Mouse (Mus musculus): ENCODE measurements around the gene Rrp7a. TPM values are rescaled to one million over a fixed set of nuclear protein-coding genes. Genes with fewer than 3 reads are reported as not detected.

Rrp7a gene
- polyA plus RNA-seq, 1 experiment from 2014 or later = 79.7 TPM

DNA sequence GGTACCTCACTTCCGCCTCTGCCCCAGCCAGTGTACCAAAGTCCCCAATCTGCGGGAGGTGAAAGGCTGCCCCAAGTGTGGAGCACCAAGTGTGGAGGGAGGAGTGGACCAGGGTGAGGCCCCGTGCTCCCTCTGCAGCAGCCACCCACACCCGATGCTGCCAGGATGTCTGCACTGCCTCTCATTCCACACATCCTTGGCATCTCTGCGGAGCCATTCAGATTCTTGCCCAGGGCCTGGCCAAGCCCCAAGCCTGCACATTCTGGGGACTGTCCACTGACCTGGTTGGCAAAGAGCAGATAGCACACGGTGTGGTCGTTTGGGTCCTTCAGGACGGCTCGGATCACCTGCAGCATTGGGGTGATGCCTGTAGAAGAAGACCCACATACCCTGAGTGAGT is 37.2 kb upstream of the Rrp7a start:
- no peak for DNase-seq (ENCODE audit: low spot score)
- H3K4me1 ChIP-seq (replicated peaks; ENCODE audit: control insufficient read depth, insufficient read depth, low read length) = no peaks in the 10 kb centered on the region
- H3K36me3 ChIP-seq (ENCODE audit: control insufficient read depth, insufficient read depth, low read length) = no peaks in the 10 kb centered on the region; the same call in 1 of the 2 replicates
- H3K27ac ChIP-seq (ENCODE audit: low read depth, low read length) = no peak overlapping the region
- no peak for ATAC-seq (replicated peaks; ENCODE audit: low FRiP score)
- H3K27me3 ChIP-seq (ENCODE audit: control insufficient read depth, insufficient read depth, low read length) = no peaks in the 10 kb centered on the region
- no peaks in the 10 kb centered on the region for H3K9me3 ChIP-seq (ENCODE audit: control insufficient read depth, low read length)
- no peak overlapping the region for H3K4me3 ChIP-seq (ENCODE audit: low read depth, low read length)
- 97% methylated on average over 9 of the region's 9 CpGs for WGBS
- H3K4me2 ChIP-seq (ENCODE audit: low read depth, low read length, severe bottlenecking) = no peak overlapping the region
- no peak overlapping the region for H3K9ac ChIP-seq (ENCODE audit: low read length)

- Histone ChIP-seq H3K4me2 (ENCODE audit: low read depth, low read length, severe bottlenecking) (no peak overlapping the region), H3K27ac (ENCODE audit: low read depth, low read length) (no peak overlapping the region), H3K4me1 (replicated peaks; ENCODE audit: control insufficient read depth, insufficient read depth, low read length) (no peaks in the 10 kb centered on the region), H3K36me3 (ENCODE audit: control insufficient read depth, insufficient read depth, low read length) (no peaks in the 10 kb centered on the region; the same call in 1 of the 2 replicates), H3K9me3 (ENCODE audit: control insufficient read depth, low read length) (no peaks in the 10 kb centered on the region), H3K27me3 (ENCODE audit: control insufficient read depth, insufficient read depth, low read length) (no peaks in the 10 kb centered on the region), H3K9ac (ENCODE audit: low read length) (no peak overlapping the region), H3K4me3 (ENCODE audit: low read depth, low read length) (no peak overlapping the region)
- 91% methylated on average over 7 of the region's 7 CpGs for WGBS
- ATAC-seq (replicated peaks; ENCODE audit: low FRiP score) (no peak), DNase-seq (ENCODE audit: low spot score) (no peak)
These were observed 36.1 kb upstream of the Rrp7a start for GRCm38 (mm10) chr15:83158587-83159160.

- H3K9ac ChIP-seq (ENCODE audit: low read length) = no peak overlapping the region
- H3K4me1 ChIP-seq (replicated peaks; ENCODE audit: control insufficient read depth, insufficient read depth, low read length) = no peaks in the 10 kb centered on the region
- WGBS = 100% methylated on average over 6 of the region's 6 CpGs
- no peak for DNase-seq (ENCODE audit: low spot score)
- no peak overlapping the region for H3K4me3 ChIP-seq (ENCODE audit: low read depth, low read length)
- H3K9me3 ChIP-seq (ENCODE audit: control insufficient read depth, low read length) = no peaks in the 10 kb centered on the region
- no peak overlapping the region for H3K4me2 ChIP-seq (ENCODE audit: low read depth, low read length, severe bottlenecking)
- ATAC-seq (replicated peaks; ENCODE audit: low FRiP score) = no peak
- no peaks in the 10 kb centered on the region for H3K27me3 ChIP-seq (ENCODE audit: control insufficient read depth, insufficient read depth, low read length)
- H3K36me3 ChIP-seq (ENCODE audit: control insufficient read depth, insufficient read depth, low read length) = no peaks in the 10 kb centered on the region; the same call in 1 of the 2 replicates
- no peak overlapping the region for H3K27ac ChIP-seq (ENCODE audit: low read depth, low read length)
These were observed 35.1 kb upstream of the Rrp7a start for GRCm38 (mm10) chr15:83157667-83158064.

DNA sequence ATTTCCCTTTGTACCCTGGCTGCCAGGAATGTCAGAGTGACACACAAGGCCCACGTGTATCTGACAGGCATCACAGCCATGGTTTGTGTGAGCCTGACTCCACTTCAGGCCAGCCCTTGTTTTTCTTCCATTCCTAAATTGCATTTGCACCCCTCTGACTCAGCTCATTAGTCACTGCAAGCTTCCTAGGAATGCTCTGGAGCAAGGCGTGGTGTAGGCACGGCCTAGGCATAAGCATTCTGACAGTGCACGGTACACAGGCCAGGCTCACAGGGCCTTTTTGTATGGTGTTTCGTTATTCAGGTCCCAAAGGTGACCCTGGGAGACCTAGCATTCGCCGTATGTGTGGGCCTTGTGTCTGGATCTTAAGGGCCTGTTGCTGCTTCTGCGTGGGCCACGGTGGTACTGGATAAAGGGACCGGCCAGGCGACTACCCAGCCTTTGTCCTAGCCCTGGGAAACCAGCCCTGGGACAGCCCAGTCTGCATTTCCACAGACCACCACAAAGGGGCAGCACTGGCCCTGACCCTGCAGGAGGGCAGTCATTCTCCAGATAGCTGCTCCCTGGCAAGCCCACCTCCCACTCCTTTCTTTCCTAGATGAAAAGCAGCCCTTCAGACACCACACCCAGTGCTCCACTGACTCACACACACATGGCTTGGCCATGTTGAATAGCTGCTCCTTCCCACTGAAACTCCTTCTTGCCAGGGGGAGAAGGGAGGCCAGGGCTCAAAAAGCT is 34.5 kb upstream of the Rrp7a start:
- no peak overlapping the region for H3K4me3 ChIP-seq (ENCODE audit: low read depth, low read length)
- DNase-seq (ENCODE audit: low spot score) = peak; percentile 81
- H3K4me2 ChIP-seq (ENCODE audit: low read depth, low read length, severe bottlenecking) = no peak overlapping the region
- ATAC-seq (replicated peaks; ENCODE audit: low FRiP score) = no peak
- no peak overlapping the region for H3K27ac ChIP-seq (ENCODE audit: low read depth, low read length)
- H3K4me1 ChIP-seq (replicated peaks; ENCODE audit: control insufficient read depth, insufficient read depth, low read length) = no peaks in the 10 kb centered on the region
- no peak overlapping the region for H3K9ac ChIP-seq (ENCODE audit: low read length)
- H3K9me3 ChIP-seq (ENCODE audit: control insufficient read depth, low read length) = no peaks in the 10 kb centered on the region
- no peaks in the 10 kb centered on the region for H3K27me3 ChIP-seq (ENCODE audit: control insufficient read depth, insufficient read depth, low read length)
- H3K36me3 ChIP-seq (ENCODE audit: control insufficient read depth, insufficient read depth, low read length) = no peaks in the 10 kb centered on the region; the same call in 1 of the 2 replicates
- WGBS = 70% methylated on average over 11 of the region's 11 CpGs

DNA sequence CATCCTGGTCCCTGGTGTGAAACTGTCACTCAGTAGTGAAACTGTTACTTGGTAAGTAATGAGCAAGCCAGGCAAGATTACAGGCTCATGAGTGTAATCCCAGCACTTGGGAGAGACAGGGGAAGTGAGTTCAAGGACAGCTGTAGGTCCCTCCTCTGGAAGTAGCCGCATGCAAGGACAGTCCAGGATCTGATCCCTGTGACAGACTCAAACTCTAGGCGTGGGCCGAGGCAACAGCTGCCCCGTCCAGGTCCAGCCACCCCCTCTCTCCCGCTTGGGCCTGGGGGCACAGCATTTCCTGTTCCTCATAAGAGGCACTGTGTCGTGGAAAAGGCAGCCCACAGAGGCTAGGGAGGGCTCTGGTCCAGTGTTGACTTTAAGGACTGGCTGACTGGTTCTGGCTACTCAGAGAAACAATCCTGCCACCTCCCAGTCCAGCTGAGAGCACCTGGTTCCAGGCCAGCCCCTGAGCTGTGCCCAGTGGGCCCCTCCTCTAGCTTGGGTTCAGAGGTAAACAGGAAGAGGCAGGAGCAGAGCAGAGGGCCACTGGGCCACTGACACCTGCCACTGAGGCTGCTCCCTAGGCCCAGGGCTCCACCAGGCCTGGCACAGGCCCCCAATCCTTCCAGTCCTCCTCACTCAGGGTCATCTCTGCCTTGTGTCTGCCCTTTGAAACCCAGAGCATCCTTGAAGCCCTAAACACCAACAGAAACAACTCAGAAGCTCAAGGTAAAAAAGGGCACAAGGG is 33.2 kb upstream of the Rrp7a start:
- DNase-seq (ENCODE audit: low spot score) (no peak), ATAC-seq (replicated peaks; ENCODE audit: low FRiP score) (no peak)
- Histone ChIP-seq H3K9me3 (ENCODE audit: control insufficient read depth, low read length) (no peaks in the 10 kb centered on the region), H3K36me3 (ENCODE audit: control insufficient read depth, insufficient read depth, low read length) (no peaks in the 10 kb centered on the region; the same call in 1 of the 2 replicates), H3K4me2 (ENCODE audit: low read depth, low read length, severe bottlenecking) (no peak overlapping the region), H3K27ac (ENCODE audit: low read depth, low read length) (no peak overlapping the region), H3K4me3 (ENCODE audit: low read depth, low read length) (no peak overlapping the region), H3K27me3 (ENCODE audit: control insufficient read depth, insufficient read depth, low read length) (no peaks in the 10 kb centered on the region), H3K4me1 (replicated peaks; ENCODE audit: control insufficient read depth, insufficient read depth, low read length) (no peaks in the 10 kb centered on the region), H3K9ac (ENCODE audit: low read length) (no peak overlapping the region)
- WGBS = 83% methylated on average over 6 of the region's 6 CpGs

- H3K9me3 ChIP-seq (ENCODE audit: control insufficient read depth, low read length) = no peaks in the 10 kb centered on the region
- no peaks in the 10 kb centered on the region for H3K27me3 ChIP-seq (ENCODE audit: control insufficient read depth, insufficient read depth, low read length)
- no peak overlapping the region; the same call in 1 of the 2 replicates for H3K9ac ChIP-seq (ENCODE audit: low read length)
- no peak overlapping the region for H3K4me2 ChIP-seq (ENCODE audit: low read depth, low read length, severe bottlenecking)
- H3K4me3 ChIP-seq (ENCODE audit: low read depth, low read length) = no peak overlapping the region
- no peaks in the 10 kb centered on the region; the same call in 1 of the 2 replicates for H3K36me3 ChIP-seq (ENCODE audit: control insufficient read depth, insufficient read depth, low read length)
- no peak for ATAC-seq (replicated peaks; ENCODE audit: low FRiP score)
- no peaks in the 10 kb centered on the region for H3K4me1 ChIP-seq (replicated peaks; ENCODE audit: control insufficient read depth, insufficient read depth, low read length)
- no peak overlapping the region for H3K27ac ChIP-seq (ENCODE audit: low read depth, low read length)
- WGBS = 93% methylated on average over 7 of the region's 7 CpGs
- no peak for DNase-seq (ENCODE audit: low spot score)
These were observed 31.7 kb upstream of the Rrp7a start for GRCm38 (mm10) chr15:83154309-83154708.

- H3K27ac ChIP-seq (ENCODE audit: low read depth, low read length) = no peak overlapping the region
- no peaks in the 10 kb centered on the region for H3K27me3 ChIP-seq (ENCODE audit: control insufficient read depth, insufficient read depth, low read length)
- no peak for DNase-seq (ENCODE audit: low spot score)
- H3K9me3 ChIP-seq (ENCODE audit: control insufficient read depth, low read length) = no peaks in the 10 kb centered on the region
- H3K4me2 ChIP-seq (ENCODE audit: low read depth, low read length, severe bottlenecking) = no peak overlapping the region
- no peak for ATAC-seq (replicated peaks; ENCODE audit: low FRiP score)
- peaks cover 7% of the 10 kb centered on the region; the same call in 1 of the 2 replicates for H3K36me3 ChIP-seq (ENCODE audit: control insufficient read depth, insufficient read depth, low read length)
- no peak overlapping the region for H3K9ac ChIP-seq (ENCODE audit: low read length)
- WGBS = 84% methylated on average over 4 of the region's 4 CpGs
- H3K4me1 ChIP-seq (replicated peaks; ENCODE audit: control insufficient read depth, insufficient read depth, low read length) = peaks cover 7% of the 10 kb centered on the region; the same call in 1 of the 2 replicates
- H3K4me3 ChIP-seq (ENCODE audit: low read depth, low read length) = no peak overlapping the region
These were observed 28.1 kb upstream of the Rrp7a start for GRCm38 (mm10) chr15:83150694-83151093.

GRCm38 (mm10) chr15:83150073-83150442 is 27.5 kb upstream of the Rrp7a start:
- Histone ChIP-seq H3K4me3 (ENCODE audit: low read depth, low read length) (peak overlapping the region; percentile 94; the same call in 1 of the 2 replicates), H3K4me1 (replicated peaks; ENCODE audit: control insufficient read depth, insufficient read depth, low read length) (peaks cover 7% of the 10 kb centered on the region; the same call in 1 of the 2 replicates), H3K27me3 (ENCODE audit: control insufficient read depth, insufficient read depth, low read length) (no peaks in the 10 kb centered on the region), H3K9me3 (ENCODE audit: control insufficient read depth, low read length) (no peaks in the 10 kb centered on the region), H3K9ac (ENCODE audit: low read length) (no peak overlapping the region), H3K36me3 (ENCODE audit: control insufficient read depth, insufficient read depth, low read length) (peaks cover 9% of the 10 kb centered on the region; the same call in 1 of the 2 replicates), H3K27ac (ENCODE audit: low read depth, low read length) (peak overlapping the region; percentile 96), H3K4me2 (ENCODE audit: low read depth, low read length, severe bottlenecking) (peak overlapping the region; percentile 90)
- DNase-seq (ENCODE audit: low spot score) = no peak
- ATAC-seq (replicated peaks; ENCODE audit: low FRiP score) = peak; percentile 10; the same call in 1 of the 2 replicates
- 28% methylated on average over 3 of the region's 3 CpGs for WGBS
